Mouse (Mus musculus) liver, embryonic 13.5 days (tissue): Measurements from ENCODE around the gene Nrxn1. TPM values are rescaled to one million over a fixed set of nuclear protein-coding genes. Genes with fewer than 3 reads are reported as not detected.
"Not testable (repeated sequence)": the region's sequence is repeated elsewhere in the genome, so short reads cannot be mapped to it uniquely, and the experiment has no call there.

Source experiments
- ATAC-seq: fragments of 200-750 bp; cut with Nextera tagmentation; 2 replicates; pipeline ENCODE4 v1.8.0; 2017; ENCODE audit warnings: low read depth, mild to moderate bottlenecking, moderate number of reproducible peaks, moderate library complexity
- DNase-seq: peaks from one replicate; pipeline ENCODE4 v3.0.0; 2022
- H3K27ac ChIP-seq: fragments of 300-500 bp; sonication (generic); 2 replicates; pipeline ENCODE4 v1.5.1; 2015; ENCODE audit warnings: moderate library complexity, mild to moderate bottlenecking, inconsistent platforms
- H3K27me3 ChIP-seq: fragments of 300-500 bp; sonication (generic); 2 replicates; pipeline ENCODE4 v1.6.1; 2015; ENCODE audit warnings: mild to moderate bottlenecking, inconsistent platforms
- H3K36me3 ChIP-seq: fragments of 300-500 bp; sonication (generic); 2 replicates; pipeline ENCODE4 v1.6.1; 2015; ENCODE audit warnings: mild to moderate bottlenecking, inconsistent platforms
- H3K4me1 ChIP-seq: fragments of 300-500 bp; sonication (generic); replicated peaks from 2 replicates; pipeline ENCODE4 v1.6.1; 2015; ENCODE audit warnings: inconsistent platforms
- H3K4me2 ChIP-seq: fragments of 300-500 bp; sonication (generic); 2 replicates; pipeline ENCODE4 v1.6.1; 2015; ENCODE audit warnings: inconsistent platforms, mild to moderate bottlenecking, moderate library complexity
- H3K4me3 ChIP-seq: fragments of 300-500 bp; sonication (generic); replicated peaks from 2 replicates; pipeline ENCODE4 v1.5.1; 2015; ENCODE audit warnings: mild to moderate bottlenecking, inconsistent platforms
- H3K9ac ChIP-seq: fragments of 300-500 bp; sonication (generic); 2 replicates; pipeline ENCODE4 v1.6.1; 2015; ENCODE audit warnings: mild to moderate bottlenecking, inconsistent platforms
- H3K9me3 ChIP-seq: fragments of 300-500 bp; sonication (generic); replicated peaks from 2 replicates; pipeline ENCODE4 v1.6.1; 2016; ENCODE audit warnings: inconsistent platforms
- WGBS: fragments of 180-500 bp; shearing (Covaris S2); methylation state at CpG from one replicate; pipeline ENCODE4 v1.1.7; 2015; ENCODE audit not compliant: insufficient replicate concordance; 5-methylcytosine and 5-hydroxymethylcytosine counted together
- polyA plus RNA-seq: library from polyadenylated mRNA; unstranded; fragments of >200 nt; fragmentation: Nextera tagmentation; extraction: Ambion mirVana; gene quantifications from 2 replicates; pipeline ENCODE4 v1.2.1, GENCODE M21; 2015

Gene Nrxn1
- polyA plus RNA-seq, 1 experiment from 2014 or later: 0.51 TPM

DNA sequence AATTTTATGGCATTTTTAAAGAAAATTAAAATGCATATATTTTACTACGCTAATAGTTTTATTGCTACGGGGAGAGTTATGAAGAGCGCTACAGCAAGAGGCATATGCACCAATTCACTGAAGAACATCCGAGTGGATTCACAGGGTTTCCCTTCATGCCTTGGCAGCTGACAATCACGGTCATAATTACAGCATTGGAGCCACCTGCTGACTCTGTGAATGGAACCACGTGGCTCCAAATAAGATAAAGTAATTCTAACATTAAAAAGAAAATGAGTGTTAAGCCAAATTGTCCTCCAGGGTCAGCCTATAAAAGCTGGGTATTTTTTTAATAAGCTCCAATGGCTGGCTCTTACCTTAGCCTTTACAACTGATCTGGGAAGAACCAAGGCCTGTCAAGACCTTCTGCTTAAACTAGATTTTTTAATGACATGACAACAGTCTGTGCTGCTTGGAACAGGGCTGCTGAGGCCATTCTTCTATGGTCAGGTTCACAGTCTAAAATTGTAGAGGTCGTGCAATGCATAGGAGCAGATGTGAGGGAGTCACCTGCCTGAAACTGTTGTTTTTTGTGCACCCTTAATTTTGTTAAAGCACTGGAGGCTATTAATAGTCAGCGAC, 548.1 kb downstream of the Nrxn1 start:
- WGBS: 55% methylated on average over 8 of the region's 8 CpGs
- H3K27ac ChIP-seq: no peak overlapping the region
- no peaks in the 10 kb centered on the region for H3K27me3 ChIP-seq
- H3K9ac ChIP-seq: no peak overlapping the region
- no peak overlapping the region for H3K4me2 ChIP-seq
- H3K4me3 ChIP-seq: no peak overlapping the region
- no peaks in the 10 kb centered on the region for H3K4me1 ChIP-seq
- H3K9me3 ChIP-seq: no peaks in the 10 kb centered on the region
- no peak for ATAC-seq
- DNase-seq: no peak
- no peaks in the 10 kb centered on the region for H3K36me3 ChIP-seq

GRCm38 (mm10) chr17:90543986-90544638, 548.8 kb downstream of the Nrxn1 start:
- ATAC-seq: no peak

GRCm38 (mm10) chr17:90531443-90531842, 561.4 kb downstream of the Nrxn1 start:
- Histone ChIP-seq H3K27ac (no peak overlapping the region), H3K9ac (no peak overlapping the region), H3K4me1 (no peaks in the 10 kb centered on the region), H3K27me3 (no peaks in the 10 kb centered on the region), H3K9me3 (no peaks in the 10 kb centered on the region), H3K4me2 (no peak overlapping the region), H3K36me3 (no peaks in the 10 kb centered on the region), H3K4me3 (no peak overlapping the region)
- DNase-seq: no peak
- 92% methylated on average over 2 of the region's 2 CpGs for WGBS
- ATAC-seq: no peak

More at GRCm38 (mm10) chr17:90543986-90544638, 548.8 kb downstream of the Nrxn1 start:
- no peaks in the 10 kb centered on the region for H3K9me3 ChIP-seq
- H3K36me3 ChIP-seq: no peaks in the 10 kb centered on the region
- no peaks in the 10 kb centered on the region for H3K27me3 ChIP-seq
- DNase-seq: no peak
- WGBS: 21% methylated on average over 4 of the region's 4 CpGs
- no peak overlapping the region for H3K9ac ChIP-seq
- no peak overlapping the region for H3K4me2 ChIP-seq
- no peak overlapping the region for H3K4me3 ChIP-seq
- H3K27ac ChIP-seq: no peak overlapping the region
- H3K4me1 ChIP-seq: no peaks in the 10 kb centered on the region

- Histone ChIP-seq H3K4me2 (no peak overlapping the region), H3K9ac (no peak overlapping the region), H3K27me3 (no peaks in the 10 kb centered on the region), H3K4me1 (no peaks in the 10 kb centered on the region), H3K9me3 (no peaks in the 10 kb centered on the region), H3K36me3 (no peaks in the 10 kb centered on the region), H3K27ac (no peak overlapping the region), H3K4me3 (no peak overlapping the region)
- 46% methylated on average over 2 of the region's 2 CpGs for WGBS
- DNase-seq (no peak), ATAC-seq (no peak)
These were observed 586.8 kb downstream of the Nrxn1 start for GRCm38 (mm10) chr17:90506026-90506425.

- not testable (repeated sequence) for H3K4me2 ChIP-seq, H3K36me3 ChIP-seq, ATAC-seq, H3K27ac ChIP-seq, H3K4me1 ChIP-seq, DNase-seq, H3K27me3 ChIP-seq, H3K4me3 ChIP-seq, H3K9ac ChIP-seq, H3K9me3 ChIP-seq
- WGBS: 63% methylated on average over 7 of the region's 7 CpGs
These were observed 588.9 kb downstream of the Nrxn1 start for GRCm38 (mm10) chr17:90503999-90504398.

- no peaks in the 10 kb centered on the region for H3K36me3 ChIP-seq
- H3K9ac ChIP-seq: no peak overlapping the region
- no peaks in the 10 kb centered on the region for H3K27me3 ChIP-seq
- DNase-seq: no peak
- no peak overlapping the region for H3K27ac ChIP-seq
- WGBS: 41% methylated on average over 6 of the region's 6 CpGs
- no peaks in the 10 kb centered on the region for H3K4me1 ChIP-seq
- no peaks in the 10 kb centered on the region for H3K9me3 ChIP-seq
- H3K4me3 ChIP-seq: no peak overlapping the region
- no peak for ATAC-seq
- no peak overlapping the region for H3K4me2 ChIP-seq
These were observed 591.7 kb downstream of the Nrxn1 start for GRCm38 (mm10) chr17:90501023-90501675.

DNA sequence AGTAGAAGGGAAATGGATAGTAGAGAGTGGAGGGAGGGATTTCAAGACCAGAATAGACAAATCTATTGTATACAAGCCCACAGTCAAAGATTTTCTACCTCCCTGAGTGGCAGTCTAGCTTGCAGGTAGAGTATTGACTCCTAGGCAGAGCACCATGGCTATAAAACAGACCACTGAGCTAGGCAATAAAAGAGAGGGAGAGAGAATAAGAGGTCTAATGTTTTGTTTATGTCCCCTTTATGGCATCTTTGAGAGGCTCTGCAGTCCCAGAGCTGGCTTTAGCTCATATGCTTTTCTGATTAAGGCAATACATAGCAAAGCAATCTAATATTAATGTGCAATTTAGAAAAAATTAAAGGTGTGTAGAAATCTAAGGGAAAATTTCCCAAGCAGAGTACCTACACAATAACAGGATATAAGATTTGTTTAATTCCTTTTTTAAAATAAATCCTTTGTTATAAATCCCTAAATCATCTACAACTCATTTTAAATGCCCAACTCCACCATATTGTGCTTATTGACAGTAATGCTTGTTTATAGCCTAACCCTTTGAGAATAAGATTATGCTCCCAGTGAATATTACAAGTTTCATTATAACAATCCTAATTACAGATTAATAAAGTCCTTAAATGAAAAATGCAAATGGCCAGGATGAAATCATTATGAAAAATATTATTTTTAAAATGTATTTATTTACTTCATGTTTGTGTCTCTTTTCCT, 613.2 kb downstream of the Nrxn1 start:
- ATAC-seq (no peak), DNase-seq (no peak)
- no peak overlapping the region for H3K9ac ChIP-seq
- no peak overlapping the region for H3K4me2 ChIP-seq
- no peaks in the 10 kb centered on the region for H3K27me3 ChIP-seq
- no peaks in the 10 kb centered on the region for H3K4me1 ChIP-seq
- H3K4me3 ChIP-seq: no peak overlapping the region
- H3K9me3 ChIP-seq: no peaks in the 10 kb centered on the region
- no peak overlapping the region for H3K27ac ChIP-seq
- H3K36me3 ChIP-seq: no peaks in the 10 kb centered on the region

DNA sequence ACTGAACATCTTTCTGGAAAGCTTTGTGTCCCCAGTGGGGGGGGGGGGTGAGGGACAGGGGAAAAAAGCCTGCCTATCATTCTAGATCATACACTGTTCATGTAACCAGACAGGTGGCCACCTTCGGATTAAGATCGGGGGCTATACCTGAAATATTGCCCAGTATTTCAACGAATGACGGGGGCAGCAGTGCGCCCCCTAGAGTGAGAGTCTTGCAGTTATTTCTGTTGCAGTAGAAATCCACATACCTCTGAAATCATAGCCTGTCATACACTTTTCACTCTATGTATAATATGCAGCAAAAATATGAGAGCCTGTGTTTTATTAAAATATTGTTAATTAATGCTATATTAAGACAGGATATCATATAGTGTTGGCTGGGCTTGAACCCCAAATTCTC, 636.1 kb downstream of the Nrxn1 start:
- Histone ChIP-seq H3K4me2 (no peak overlapping the region), H3K27ac (no peak overlapping the region), H3K4me1 (0 out of 2 replicates have a peak, but pooled peaks cover 3% of the 10 kb centered on the region), H3K9me3 (no peaks in the 10 kb centered on the region), H3K4me3 (no peak overlapping the region), H3K9ac (no peak overlapping the region), H3K36me3 (no peaks in the 10 kb centered on the region), H3K27me3 (peaks cover 41% of the 10 kb centered on the region)
- ATAC-seq: no peak
- 29% methylated on average over 5 of the region's 5 CpGs for WGBS
- no peak for DNase-seq

- peak overlapping the region; percentile 39 for H3K4me2 ChIP-seq
- H3K36me3 ChIP-seq: no peaks in the 10 kb centered on the region
- no peaks in the 10 kb centered on the region for H3K9me3 ChIP-seq
- peaks cover 41% of the 10 kb centered on the region for H3K27me3 ChIP-seq
- no peak for DNase-seq
- no peak for ATAC-seq
- H3K4me3 ChIP-seq: 0 out of 2 replicates have a peak overlapping the region, but pooled peaks have one; percentile 27
- no peak overlapping the region for H3K9ac ChIP-seq
- 0 out of 2 replicates have a peak, but pooled peaks cover 3% of the 10 kb centered on the region for H3K4me1 ChIP-seq
- under 1% methylated on average over 13 of the region's 13 CpGs for WGBS
- no peak overlapping the region for H3K27ac ChIP-seq
These were observed 637.0 kb downstream of the Nrxn1 start for GRCm38 (mm10) chr17:90455904-90456303.

GRCm38 (mm10) chr17:90455409-90455775, 637.5 kb downstream of the Nrxn1 start:
- Histone ChIP-seq H3K4me1 (0 out of 2 replicates have a peak, but pooled peaks cover 3% of the 10 kb centered on the region), H3K36me3 (no peaks in the 10 kb centered on the region), H3K27me3 (peaks cover 41% of the 10 kb centered on the region), H3K9ac (no peak overlapping the region), H3K4me3 (peak overlapping the region; percentile 27), H3K4me2 (peak overlapping the region; percentile 39), H3K9me3 (no peaks in the 10 kb centered on the region), H3K27ac (no peak overlapping the region)
- ATAC-seq (no peak), DNase-seq (no peak)
- 1% methylated on average over 23 of the region's 23 CpGs for WGBS

GRCm38 (mm10) chr17:90454738-90455408, 638.0 kb downstream of the Nrxn1 start:
- Histone ChIP-seq H3K36me3 (no peaks in the 10 kb centered on the region), H3K9ac (no peak overlapping the region), H3K27ac (no peak overlapping the region), H3K4me3 (peak overlapping the region; percentile 27), H3K4me1 (0 out of 2 replicates have a peak, but pooled peaks cover 3% of the 10 kb centered on the region), H3K4me2 (peak overlapping the region; percentile 39), H3K9me3 (no peaks in the 10 kb centered on the region), H3K27me3 (peaks cover 41% of the 10 kb centered on the region)
- WGBS: 1% methylated on average over 41 of the region's 41 CpGs
- ATAC-seq (no peak), DNase-seq (no peak)
